Mouse (Mus musculus): Measurements from ENCODE around the gene Irf2bp2.

Gene Irf2bp2

DNA sequence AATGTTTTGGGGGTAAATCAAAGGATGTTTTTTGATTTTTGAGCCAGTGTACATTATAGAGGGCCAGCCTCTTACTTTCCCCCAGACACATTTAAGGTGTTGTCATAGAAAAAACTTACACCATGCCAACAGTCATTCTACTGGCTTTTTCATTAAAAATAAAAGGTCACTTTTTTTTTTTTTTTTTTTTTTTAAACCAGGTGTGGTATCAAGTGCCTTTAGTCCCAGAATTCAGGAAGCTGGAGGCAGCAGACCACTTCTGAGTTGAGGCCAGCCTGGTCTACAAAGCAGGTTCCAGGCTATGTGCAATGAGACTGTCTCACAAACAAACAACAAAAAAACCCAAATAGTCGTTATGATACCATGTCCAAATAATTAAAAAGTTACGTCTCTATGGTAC is 7.7 kb downstream of the Irf2bp2 start:
- no peak for DNase-seq

- peak; percentile 53 for DNase-seq
These were observed 8.2 kb downstream of the Irf2bp2 start for GRCm38 (mm10) chr8:126585561-126586031.

GRCm38 (mm10) chr8:126584844-126585231 is 8.9 kb downstream of the Irf2bp2 start:
- DNase-seq, result no peak

DNA sequence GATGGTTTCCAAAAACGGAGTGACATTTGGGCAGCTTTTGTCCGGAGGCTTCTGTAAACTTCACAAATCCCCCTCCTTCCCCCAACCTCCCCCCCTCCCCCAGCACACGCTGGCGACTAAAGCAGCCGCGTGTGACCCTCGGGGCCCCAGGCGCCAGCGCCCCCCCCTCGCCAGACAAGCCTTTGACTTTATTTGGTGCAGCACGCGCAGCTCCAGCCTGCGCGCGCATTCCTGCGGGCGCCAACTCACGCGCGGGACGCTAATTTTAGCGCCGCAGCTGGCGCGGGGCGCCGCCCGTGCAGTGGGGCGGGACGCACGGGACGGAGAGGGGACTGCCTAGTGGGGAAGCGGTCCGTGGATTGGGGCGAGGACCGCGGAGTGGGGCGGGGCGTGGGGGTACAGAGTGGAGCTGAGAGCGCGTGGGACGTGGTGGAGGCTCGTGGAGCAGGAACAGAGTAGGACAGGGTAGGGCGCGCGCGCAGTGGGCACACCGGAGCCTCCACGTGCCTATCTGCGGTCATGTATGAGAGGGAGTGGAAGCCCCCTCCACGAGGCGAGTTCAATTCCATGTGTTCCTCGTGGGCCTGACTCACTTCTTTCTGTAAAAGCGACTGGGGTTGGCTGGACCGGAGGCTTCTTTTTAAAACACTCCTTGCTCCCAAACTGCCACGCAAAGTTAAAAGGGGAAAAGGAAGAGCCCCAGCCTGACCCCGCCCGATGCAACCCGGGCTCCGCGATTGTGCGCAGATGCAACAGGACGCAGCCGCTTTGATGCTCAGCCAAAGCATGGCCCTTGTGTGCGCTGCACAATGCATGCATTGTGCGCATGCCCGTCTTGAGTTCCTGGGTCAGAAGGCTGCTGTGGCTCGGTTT is 9.6 kb downstream of the Irf2bp2 start:
- DNase-seq, result peak; percentile 89

GRCm38 (mm10) chr8:126583534-126583933 is 10.3 kb downstream of the Irf2bp2 start:
- DNase-seq, result peak; percentile 22

GRCm38 (mm10) chr8:126583018-126583417 is 10.8 kb downstream of the Irf2bp2 start:
- no peak for DNase-seq

DNA sequence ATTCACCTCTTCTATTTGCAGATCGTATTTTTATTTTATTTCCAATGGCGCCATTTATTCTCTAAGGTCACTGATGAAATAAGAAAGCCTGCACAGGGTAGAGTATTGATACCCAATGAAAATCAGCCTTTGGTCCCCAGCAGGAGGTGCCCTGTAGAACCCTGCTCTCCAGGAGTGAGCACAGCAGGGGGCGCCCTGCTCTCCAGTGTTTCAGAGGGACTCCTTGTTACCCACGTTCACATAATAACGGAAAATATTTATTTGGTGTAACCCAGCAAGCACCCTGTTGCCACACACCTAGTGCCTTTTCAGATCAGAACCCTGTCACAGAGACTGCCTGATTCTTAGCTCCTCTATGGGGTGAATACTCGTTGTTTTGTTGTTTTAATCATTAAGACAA is 11.3 kb downstream of the Irf2bp2 start:
- peak; percentile 89 for DNase-seq

DNA sequence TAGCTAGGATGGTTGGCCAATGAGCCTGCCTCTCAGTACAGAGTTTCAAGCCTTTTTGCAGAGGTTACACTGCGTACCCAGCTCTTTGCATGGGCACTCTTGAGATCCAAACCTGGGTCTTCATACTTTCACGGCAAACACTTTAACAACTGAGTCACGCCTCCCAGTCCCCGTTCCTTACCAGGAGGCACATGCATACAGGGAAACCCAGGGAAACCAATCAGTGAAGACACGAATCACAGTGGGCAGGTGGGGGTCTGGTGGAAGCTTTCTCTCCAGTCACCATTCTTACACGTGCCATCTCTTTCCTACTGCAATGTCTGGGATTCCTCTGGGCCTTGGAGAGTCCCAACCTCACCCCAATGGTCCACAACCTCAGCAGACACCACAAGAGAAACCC is 12.1 kb downstream of the Irf2bp2 start:
- no peak for DNase-seq

DNA sequence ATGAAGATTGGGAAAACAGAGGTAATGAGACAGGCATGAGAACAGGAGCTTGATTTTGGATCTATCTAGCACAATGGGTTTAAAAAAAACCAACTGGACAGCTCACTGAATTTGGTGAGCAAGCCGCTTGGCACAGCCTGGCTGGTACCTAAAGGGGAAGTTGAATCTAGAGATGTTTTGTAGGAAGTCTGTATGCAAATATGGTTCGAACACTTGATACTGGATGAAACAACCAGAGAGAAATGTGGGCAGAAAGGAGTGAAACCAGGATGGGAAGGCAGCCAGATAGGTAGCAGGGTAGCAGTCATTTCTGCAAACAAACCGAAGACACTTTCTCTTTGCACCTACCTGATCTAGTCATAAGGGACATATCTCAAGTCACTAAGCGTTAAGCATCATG is 13.0 kb downstream of the Irf2bp2 start:
- DNase-seq, result no peak

- no peak for DNase-seq
These were observed 13.7 kb downstream of the Irf2bp2 start for GRCm38 (mm10) chr8:126580086-126580485.

DNA sequence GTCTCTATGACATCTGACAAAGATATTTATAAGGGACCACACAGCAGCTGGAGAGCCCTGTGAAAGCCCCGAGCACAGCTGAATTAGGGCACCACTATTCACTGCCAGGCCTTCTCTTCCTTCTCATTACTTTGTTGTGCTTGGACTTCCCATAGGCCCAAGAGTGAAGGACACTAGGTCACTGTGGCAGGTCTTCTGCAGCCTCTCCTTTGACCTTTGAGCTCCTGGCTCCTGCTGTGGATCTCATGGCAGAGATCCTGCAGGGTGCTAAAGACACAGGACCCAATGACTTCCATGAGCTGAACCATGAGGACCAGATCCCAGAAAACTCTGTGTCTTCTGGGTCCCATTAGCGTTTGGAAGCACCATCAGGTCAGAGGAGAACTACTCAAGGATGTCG is 15.1 kb downstream of the Irf2bp2 start:
- no peak for DNase-seq

DNA sequence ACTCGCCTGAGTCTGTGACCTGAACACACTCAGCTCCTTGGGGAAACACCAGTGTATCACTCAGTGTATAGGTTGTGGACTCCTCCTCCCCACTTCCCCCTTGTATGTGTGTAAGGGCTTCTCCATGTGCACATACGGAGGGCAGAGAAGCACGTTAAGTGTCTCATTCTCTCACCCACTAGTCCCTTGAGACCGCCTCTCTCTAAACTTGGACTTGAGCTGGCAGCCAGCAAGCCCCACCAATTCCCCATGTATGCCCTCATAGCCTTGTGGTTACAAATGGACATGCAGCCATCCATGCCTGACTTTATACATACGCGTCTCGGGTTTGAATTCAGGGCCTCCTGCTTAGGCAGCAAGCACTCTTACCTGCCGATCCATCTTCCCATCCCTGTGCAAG is 16.9 kb downstream of the Irf2bp2 start:
- no peak for DNase-seq

- no peak for DNase-seq
These were observed 17.7 kb downstream of the Irf2bp2 start for GRCm38 (mm10) chr8:126576086-126576485.

- DNase-seq, result no peak
These were observed 18.7 kb downstream of the Irf2bp2 start for GRCm38 (mm10) chr8:126574882-126575637.

GRCm38 (mm10) chr8:126573878-126574277 is 19.9 kb downstream of the Irf2bp2 start:
- no peak for DNase-seq

DNA sequence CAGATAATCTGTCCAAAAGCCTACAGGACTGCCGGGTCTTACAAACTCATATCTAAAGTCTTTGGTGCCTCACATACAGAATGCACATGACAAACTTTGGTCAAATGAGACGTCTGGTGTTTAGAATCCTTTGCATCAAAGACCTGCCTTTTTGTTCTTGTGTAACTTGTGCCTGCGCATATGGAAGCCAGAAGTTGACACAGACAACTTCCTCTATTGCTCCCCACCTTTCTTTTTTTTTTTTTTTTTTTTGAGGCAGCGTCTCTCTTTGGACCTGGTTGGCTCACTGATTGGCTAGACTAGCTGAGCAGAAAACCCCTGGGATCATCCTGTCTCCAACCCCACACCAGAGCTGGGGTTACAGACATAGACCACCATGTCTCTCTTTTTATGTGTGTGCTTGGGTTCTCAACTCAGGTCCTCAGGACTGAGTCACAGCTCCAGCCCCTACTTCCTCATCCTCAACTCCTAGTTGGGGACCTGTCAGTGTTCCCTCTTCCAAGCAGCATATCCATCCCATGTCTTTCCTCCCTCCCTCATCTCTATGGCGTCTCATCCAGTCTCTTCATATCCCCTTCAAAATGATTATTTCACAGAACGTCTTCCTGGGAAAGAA is 20.6 kb downstream of the Irf2bp2 start:
- DNase-seq, result no peak

DNA sequence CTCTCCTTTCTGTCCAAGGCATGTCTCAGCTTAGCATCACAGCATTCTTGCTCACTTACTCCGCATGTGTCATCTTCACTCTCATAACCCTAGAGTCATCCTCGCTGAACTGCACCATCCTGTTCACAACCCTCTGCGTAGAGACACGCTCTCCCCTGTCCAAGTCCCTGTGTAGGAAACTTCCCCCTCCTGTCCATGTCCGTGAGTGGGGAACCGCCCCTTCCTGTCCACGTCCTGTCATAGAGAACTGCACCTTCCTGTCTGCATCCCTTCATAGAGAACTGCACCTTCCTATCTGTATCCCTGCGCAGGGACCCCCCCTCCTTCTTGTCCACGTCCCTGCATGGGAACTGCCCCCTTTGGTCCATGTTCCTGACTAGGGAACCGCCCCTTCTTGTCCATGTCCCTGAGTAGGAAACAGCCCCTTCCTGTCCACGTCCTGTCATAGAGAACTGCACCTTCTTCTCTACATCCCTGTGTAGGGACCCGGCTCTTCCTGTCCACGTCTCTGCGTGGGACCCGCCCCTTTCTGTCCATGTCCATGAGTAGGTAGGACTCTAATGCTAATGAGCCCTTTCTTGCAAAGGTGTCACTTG is 22.6 kb downstream of the Irf2bp2 start:
- DNase-seq, result no peak

DNA sequence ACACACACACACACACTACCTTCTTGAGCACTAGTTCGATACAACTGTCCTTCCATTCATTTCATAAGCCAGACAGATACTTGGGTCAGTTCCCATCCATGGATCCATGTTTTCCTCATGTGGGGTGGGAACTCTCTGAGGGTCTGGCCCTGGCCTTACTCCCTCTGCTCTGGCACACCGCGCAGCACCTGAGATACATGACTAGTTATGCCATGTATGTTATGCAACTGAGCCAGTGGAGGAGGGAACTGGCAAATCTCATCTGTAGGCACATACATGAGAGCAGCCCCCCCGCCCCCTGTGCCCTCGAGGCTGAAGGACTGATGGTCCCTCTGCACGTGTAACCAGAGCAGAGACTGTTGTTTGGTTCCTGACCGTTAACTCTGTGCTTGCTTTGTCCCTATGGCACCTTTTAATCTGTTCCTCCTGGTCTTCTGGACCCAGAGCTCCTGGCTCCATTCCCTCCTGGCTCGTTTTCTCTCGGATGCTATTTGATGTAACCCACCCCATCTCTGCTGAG is 23.2 kb downstream of the Irf2bp2 start:
- no peak for DNase-seq

DNA sequence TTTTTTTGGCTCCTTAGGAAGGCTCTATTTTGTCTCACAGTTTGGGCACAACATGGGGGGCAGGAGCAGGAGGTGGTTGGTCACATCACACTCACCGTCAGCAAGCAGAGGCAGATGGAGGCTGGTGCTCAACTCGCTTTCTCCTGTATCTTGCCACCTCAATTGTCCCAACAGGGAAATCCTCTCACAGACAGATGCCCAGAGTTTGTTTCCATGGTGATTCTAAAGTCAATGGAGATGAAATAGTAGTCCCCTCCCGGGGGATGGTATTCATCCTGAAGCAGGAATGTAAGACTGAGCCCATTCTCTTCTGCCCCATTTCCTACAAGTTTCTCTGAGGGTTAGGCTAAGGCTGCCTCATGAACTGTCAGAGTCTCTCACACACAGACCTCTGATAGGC is 23.7 kb downstream of the Irf2bp2 start:
- DNase-seq, result no peak

DNA sequence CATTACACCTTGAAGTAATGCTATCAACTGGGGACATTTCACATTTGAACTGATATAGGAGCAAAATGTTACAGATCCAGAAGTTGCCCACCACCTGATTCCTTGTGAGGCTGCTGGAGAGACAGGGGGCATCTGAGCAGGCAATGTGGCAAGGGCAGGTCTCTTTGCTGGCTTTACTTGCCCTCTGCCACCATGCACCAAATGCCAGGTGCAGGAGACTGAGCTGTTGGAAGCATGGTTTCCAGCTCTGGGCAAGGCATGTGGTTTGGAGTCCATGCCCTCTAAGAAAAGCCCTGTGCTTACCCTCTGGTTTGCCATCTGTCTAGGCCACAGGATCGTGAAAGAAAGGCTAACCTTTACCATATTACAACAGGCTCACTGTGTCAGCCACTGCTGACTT is 24.1 kb downstream of the Irf2bp2 start:
- DNase-seq, result no peak

DNA sequence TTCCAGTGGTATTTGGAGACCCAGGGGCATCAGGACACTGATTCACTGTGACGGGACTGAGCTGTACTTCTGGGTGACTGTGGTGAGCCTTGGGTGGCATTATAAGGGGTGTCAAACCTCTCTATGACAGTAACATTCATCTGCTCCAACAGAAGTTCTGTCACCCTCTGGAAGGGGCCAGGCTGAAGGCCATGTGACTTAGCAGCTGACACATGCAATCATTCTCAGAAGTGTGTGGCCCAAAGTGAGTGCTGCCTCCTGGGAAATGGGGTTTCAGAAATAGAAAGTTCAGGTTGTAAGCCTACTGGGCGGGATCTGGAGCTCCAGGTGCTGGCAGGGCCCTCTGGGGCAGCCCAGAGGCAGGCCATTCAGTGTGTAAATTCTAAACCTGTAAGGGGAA is 26.1 kb downstream of the Irf2bp2 start:
- no peak for DNase-seq

DNA sequence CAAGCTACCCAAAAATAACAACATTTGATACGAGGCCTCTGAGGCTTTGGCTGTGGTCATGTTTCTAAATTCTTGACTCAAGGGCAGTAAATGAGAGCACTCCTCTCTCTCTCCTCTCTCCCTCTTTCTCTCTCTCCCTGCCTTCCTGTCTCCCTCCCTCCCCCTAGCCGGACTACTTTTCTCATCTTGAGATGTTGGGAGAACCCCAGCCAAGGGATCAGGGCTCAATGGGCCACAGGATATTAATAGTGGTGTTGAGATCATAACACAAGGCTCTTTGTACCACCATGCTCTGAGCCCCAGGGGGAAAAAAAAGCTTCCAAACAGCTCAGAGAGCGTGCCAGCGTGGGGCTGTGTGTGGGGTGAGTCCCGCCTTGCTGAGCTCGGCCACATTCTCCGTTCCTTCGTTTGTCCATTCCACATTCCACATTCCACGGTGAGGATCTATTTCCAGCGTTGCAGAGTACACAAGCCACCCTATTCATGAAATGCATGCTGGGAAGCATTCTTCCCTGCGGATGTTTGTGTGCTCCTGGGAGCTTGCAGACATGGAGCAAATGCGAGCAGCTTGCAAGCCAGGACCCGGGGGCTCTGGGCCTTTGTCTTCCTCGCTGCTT is 27.2 kb downstream of the Irf2bp2 start:
- DNase-seq, result no peak

Measured in thymus, postnatal 25 days (tissue).